Mouse (Mus musculus): ENCODE measurements around the gene RPS10-NUDT3. TPM values are rescaled to one million over a fixed set of nuclear protein-coding genes. Genes with fewer than 3 reads are reported as not detected.

The RPS10-NUDT3 gene
- polyA plus RNA-seq, 1 experiment from 2014 or later, result not detected

DNA sequence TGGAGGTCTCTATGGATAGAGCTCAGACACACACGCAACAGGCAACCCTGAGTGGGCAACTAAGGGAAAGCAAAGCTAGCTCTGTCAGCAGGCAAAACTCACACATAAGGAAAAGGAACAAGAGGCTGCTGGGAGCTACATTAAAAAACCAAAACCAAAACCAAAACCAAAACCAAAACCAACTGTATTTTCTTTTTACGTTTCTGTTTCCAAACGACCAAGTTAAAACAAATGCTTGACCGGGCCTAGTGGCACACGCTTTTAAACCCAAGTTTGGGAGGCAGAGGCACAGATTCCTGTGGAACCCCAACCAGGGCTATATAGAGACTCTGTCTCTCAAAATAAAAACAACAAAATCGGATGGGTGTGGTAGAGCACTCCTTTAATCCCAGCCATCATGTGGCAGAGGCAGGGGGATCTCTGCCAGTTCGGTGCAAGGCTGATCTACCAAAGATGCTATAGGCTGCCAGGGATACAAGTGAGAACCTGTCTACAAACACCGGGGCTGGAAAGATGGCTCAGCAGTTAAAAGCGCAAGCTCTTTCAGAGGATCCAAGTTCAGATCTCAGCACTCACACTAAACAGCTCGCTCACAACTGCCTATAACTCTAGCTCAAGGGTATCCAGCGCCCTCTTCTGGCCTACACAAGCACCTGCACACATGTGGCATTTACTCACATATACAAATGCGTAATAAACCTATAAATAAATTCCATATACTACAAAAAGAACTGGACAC is 43.0 kb downstream of the RPS10-NUDT3 start:
- Histone ChIP-seq H3K4me2 (replicated peaks; ENCODE audit: low read depth) (no peak overlapping the region), H3K4me3 (ENCODE audit: low read depth, low read length) (no peak overlapping the region), H3K36me3 (ENCODE audit: control insufficient read depth, insufficient read depth, low read length) (peaks cover 6% of the 10 kb centered on the region; the same call in 1 of the 2 replicates), H3K4me1 (replicated peaks; ENCODE audit: control insufficient read depth, insufficient read depth) (no peaks in the 10 kb centered on the region), H3K27ac (replicated peaks) (no peak overlapping the region), H3K27me3 (ENCODE audit: control insufficient read depth, insufficient read depth, low read length) (no peaks in the 10 kb centered on the region), H3K9ac (ENCODE audit: low read length) (no peak overlapping the region), H3K9me3 (ENCODE audit: control insufficient read depth, low read length) (no peaks in the 10 kb centered on the region)
- no peak for ATAC-seq (ENCODE audit: low FRiP score, low TSS enrichment)
- peak; percentile 54 for TF ChIP-seq CTCF (IDR thresholded peaks at IDR 0.05; ENCODE audit: low read depth)
- no peak for TF ChIP-seq EP300 (optimal IDR thresholded peaks at IDR 0.05)
- no peak for DNase-seq (ENCODE audit: low spot score)
- WGBS, result 85% methylated on average over 12 of the region's 12 CpGs

DNA sequence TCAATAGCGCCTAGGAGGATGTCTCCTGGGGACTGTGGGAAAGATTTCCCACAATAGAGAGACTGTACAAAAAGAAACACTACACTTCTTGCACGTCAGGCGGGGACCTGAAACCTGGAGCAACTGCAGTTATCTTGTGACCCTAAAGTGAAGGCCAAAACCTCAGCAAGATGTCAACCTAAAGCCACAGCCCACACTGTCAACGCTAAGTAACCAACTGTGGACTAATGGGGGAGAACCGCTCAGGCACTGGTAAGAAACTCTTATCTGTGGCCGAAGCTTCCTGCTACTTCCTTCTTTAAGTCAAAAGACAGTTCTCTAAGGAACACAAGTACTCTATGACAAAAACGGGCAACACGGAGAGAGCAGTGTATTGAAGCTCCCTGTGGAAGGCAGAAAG is 46.8 kb downstream of the RPS10-NUDT3 start:
- WGBS, result 75% methylated on average over 8 of the region's 8 CpGs
- Histone ChIP-seq H3K4me2 (replicated peaks; ENCODE audit: low read depth) (no peak overlapping the region), H3K9me3 (ENCODE audit: control insufficient read depth, low read length) (no peaks in the 10 kb centered on the region), H3K36me3 (ENCODE audit: control insufficient read depth, insufficient read depth, low read length) (peaks cover 2% of the 10 kb centered on the region; the same call in 1 of the 2 replicates), H3K27me3 (ENCODE audit: control insufficient read depth, insufficient read depth, low read length) (no peaks in the 10 kb centered on the region), H3K27ac (replicated peaks) (no peak overlapping the region), H3K4me1 (replicated peaks; ENCODE audit: control insufficient read depth, insufficient read depth) (no peaks in the 10 kb centered on the region), H3K4me3 (ENCODE audit: low read depth, low read length) (no peak overlapping the region), H3K9ac (ENCODE audit: low read length) (no peak overlapping the region)
- DNase-seq (ENCODE audit: low spot score), result no peak
- TF ChIP-seq EP300 (optimal IDR thresholded peaks at IDR 0.05), result no peak
- TF ChIP-seq CTCF (IDR thresholded peaks at IDR 0.05; ENCODE audit: low read depth), result no peak
- no peak for ATAC-seq (ENCODE audit: low FRiP score, low TSS enrichment)

- no peak overlapping the region for H3K9ac ChIP-seq (ENCODE audit: low read length)
- no peaks in the 10 kb centered on the region for H3K4me1 ChIP-seq (replicated peaks; ENCODE audit: control insufficient read depth, insufficient read depth)
- DNase-seq (ENCODE audit: low spot score) (no peak), ATAC-seq (ENCODE audit: low FRiP score, low TSS enrichment) (no peak)
- TF ChIP-seq EP300 (optimal IDR thresholded peaks at IDR 0.05) (no peak), CTCF (IDR thresholded peaks at IDR 0.05; ENCODE audit: low read depth) (no peak)
- no peaks in the 10 kb centered on the region for H3K27me3 ChIP-seq (ENCODE audit: control insufficient read depth, insufficient read depth, low read length)
- H3K4me3 ChIP-seq (ENCODE audit: low read depth, low read length), result no peak overlapping the region
- H3K9me3 ChIP-seq (ENCODE audit: control insufficient read depth, low read length), result no peaks in the 10 kb centered on the region
- H3K4me2 ChIP-seq (replicated peaks; ENCODE audit: low read depth), result no peak overlapping the region
- peaks cover 2% of the 10 kb centered on the region; the same call in 1 of the 2 replicates for H3K36me3 ChIP-seq (ENCODE audit: control insufficient read depth, insufficient read depth, low read length)
- WGBS, result 72% methylated on average over 12 of the region's 12 CpGs
- no peak overlapping the region for H3K27ac ChIP-seq (replicated peaks)
Measured at GRCm38 (mm10) chr17:27587252-27587651, 47.8 kb downstream of the RPS10-NUDT3 start.

- Histone ChIP-seq H3K4me1 (replicated peaks; ENCODE audit: control insufficient read depth, insufficient read depth) (no peaks in the 10 kb centered on the region), H3K27me3 (ENCODE audit: control insufficient read depth, insufficient read depth, low read length) (no peaks in the 10 kb centered on the region), H3K36me3 (ENCODE audit: control insufficient read depth, insufficient read depth, low read length) (no peaks in the 10 kb centered on the region; the same call in 1 of the 2 replicates), H3K9ac (ENCODE audit: low read length) (no peak overlapping the region), H3K9me3 (ENCODE audit: control insufficient read depth, low read length) (no peaks in the 10 kb centered on the region), H3K4me3 (ENCODE audit: low read depth, low read length) (no peak overlapping the region), H3K4me2 (replicated peaks; ENCODE audit: low read depth) (no peak overlapping the region), H3K27ac (replicated peaks) (no peak overlapping the region)
- DNase-seq (ENCODE audit: low spot score) (no peak), ATAC-seq (ENCODE audit: low FRiP score, low TSS enrichment) (no peak)
- TF ChIP-seq CTCF (IDR thresholded peaks at IDR 0.05; ENCODE audit: low read depth), result no peak
- 45% methylated on average over 9 of the region's 9 CpGs for WGBS
Measured at GRCm38 (mm10) chr17:27586661-27587060, 48.4 kb downstream of the RPS10-NUDT3 start.

- H3K4me2 ChIP-seq (replicated peaks; ENCODE audit: low read depth), result no peak overlapping the region
- H3K9me3 ChIP-seq (ENCODE audit: control insufficient read depth, low read length), result no peaks in the 10 kb centered on the region
- 78% methylated on average over 13 of the region's 13 CpGs for WGBS
- no peak overlapping the region for H3K27ac ChIP-seq (replicated peaks)
- H3K27me3 ChIP-seq (ENCODE audit: control insufficient read depth, insufficient read depth, low read length), result no peaks in the 10 kb centered on the region
- ATAC-seq (ENCODE audit: low FRiP score, low TSS enrichment), result peak; percentile 30
- TF ChIP-seq CTCF (IDR thresholded peaks at IDR 0.05; ENCODE audit: low read depth) (no peak), EP300 (optimal IDR thresholded peaks at IDR 0.05) (no peak)
- H3K9ac ChIP-seq (ENCODE audit: low read length), result no peak overlapping the region
- H3K4me1 ChIP-seq (replicated peaks; ENCODE audit: control insufficient read depth, insufficient read depth), result no peaks in the 10 kb centered on the region
- no peak for DNase-seq (ENCODE audit: low spot score)
- H3K36me3 ChIP-seq (ENCODE audit: control insufficient read depth, insufficient read depth, low read length), result peaks cover 5% of the 10 kb centered on the region
- no peak overlapping the region for H3K4me3 ChIP-seq (ENCODE audit: low read depth, low read length)
Measured at GRCm38 (mm10) chr17:27583185-27583894, 51.7 kb downstream of the RPS10-NUDT3 start.

All from stomach, postnatal 0 days (tissue).